Mouse (Mus musculus) intestine, postnatal 0 days (tissue): ENCODE data around the gene Cenpo. TPM values are rescaled to one million over a fixed set of nuclear protein-coding genes. Genes with fewer than 3 reads are reported as not detected.

Experiments used
- ATAC-seq: fragments of 200-750 bp; cut with Nextera tagmentation; 2 replicates; pipeline ENCODE4 v1.8.0; 2017; ENCODE audit warnings: mild to moderate bottlenecking, moderate TSS enrichment, moderate library complexity
- H3K27ac ChIP-seq: fragments of 300-500 bp; sonication (generic); 2 replicates; pipeline ENCODE4 v1.5.1; 2014; ENCODE audit warnings: mild to moderate bottlenecking, low read depth, low read length, moderate library complexity
- H3K27me3 ChIP-seq: fragments of 300-500 bp; sonication (generic); replicated peaks from 2 replicates; pipeline ENCODE4 v1.6.1; 2014; ENCODE audit warnings: low read length, mixed read lengths; ENCODE audit not compliant: control insufficient read depth, insufficient read depth
- H3K36me3 ChIP-seq: fragments of 300-500 bp; sonication (generic); 2 replicates; pipeline ENCODE4 v1.6.1; 2014; ENCODE audit warnings: mild to moderate bottlenecking, moderate library complexity; ENCODE audit not compliant: control insufficient read depth, insufficient read depth
- H3K4me1 ChIP-seq: fragments of 300-500 bp; sonication (generic); replicated peaks from 2 replicates; pipeline ENCODE4 v1.6.1; 2014; ENCODE audit warnings: antibody characterized with exemption, low read length, mixed read lengths; ENCODE audit not compliant: control insufficient read depth, insufficient read depth
- H3K4me2 ChIP-seq: fragments of 300-500 bp; sonication (generic); replicated peaks from 2 replicates; pipeline ENCODE4 v1.6.1; 2014; ENCODE audit warnings: low read depth, mild to moderate bottlenecking, moderate library complexity
- H3K4me3 ChIP-seq: fragments of 300-500 bp; sonication (generic); 2 replicates; pipeline ENCODE4 v1.5.1; 2014; ENCODE audit warnings: low read depth, low read length
- H3K9ac ChIP-seq: fragments of 300-500 bp; sonication (generic); 2 replicates; pipeline ENCODE4 v1.6.1; 2014; ENCODE audit warnings: mild to moderate bottlenecking, low read depth, low read length
- H3K9me3 ChIP-seq: fragments of 300-500 bp; sonication (generic); 2 replicates; pipeline ENCODE4 v1.6.1; 2016; ENCODE audit warnings: mixed run types; ENCODE audit not compliant: control insufficient read depth
- CTCF ChIP-seq: sonication (generic); IDR thresholded peaks from 2 replicates; pipeline ENCODE4 v1.5.1; 2016; ENCODE audit warnings: low read depth, mild to moderate bottlenecking, control low read depth, antibody characterized with exemption, moderate library complexity
- WGBS: fragments of 180-500 bp; shearing (Covaris S2); extraction: QIAGEN DNeasy Blood & Tissue Kit; methylation state at CpG from one replicate; pipeline ENCODE4 v1.1.7; 2014; 5-methylcytosine and 5-hydroxymethylcytosine counted together
- polyA plus RNA-seq: library from polyadenylated mRNA; unstranded; fragments of >200 nt; fragmentation: Nextera tagmentation; extraction: Ambion mirVana; gene quantifications from 2 replicates; pipeline ENCODE4 v1.2.1, GENCODE M21; 2015

The Cenpo gene
- polyA plus RNA-seq, 1 experiment from 2014 or later, result 5.2 TPM

DNA sequence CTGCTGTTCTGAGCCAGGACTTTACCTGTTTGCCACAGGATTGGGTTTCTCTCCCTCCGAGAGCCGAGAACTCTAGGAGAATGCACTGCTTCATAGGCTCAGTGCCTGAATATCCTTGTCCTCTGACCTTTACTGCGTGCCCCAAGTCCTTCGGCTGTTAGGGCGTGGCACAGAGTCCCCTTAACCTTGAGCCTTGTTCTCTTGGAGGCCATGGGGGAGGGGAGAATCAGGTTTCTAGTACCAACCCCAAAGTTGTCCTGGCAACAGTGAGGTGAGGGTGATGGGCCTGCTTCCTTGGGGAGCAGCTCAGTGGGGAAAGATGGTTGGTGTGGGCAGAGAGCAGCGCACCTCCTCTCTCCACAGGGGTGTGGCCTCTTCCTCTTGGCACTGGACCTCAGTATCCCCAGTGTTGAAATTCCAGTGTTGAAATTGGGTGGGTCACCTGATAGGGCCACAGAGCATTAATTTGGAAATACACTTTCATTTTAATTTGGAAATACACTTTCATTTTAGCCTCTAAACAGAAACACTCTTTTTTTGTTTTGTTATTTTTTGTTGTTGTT is 54.3 kb downstream of the Cenpo start:
- H3K36me3 ChIP-seq, result no peaks in the 10 kb centered on the region; the same call in 1 of the 2 replicates
- no peak overlapping the region for H3K4me2 ChIP-seq
- no peak for ATAC-seq
- H3K27me3 ChIP-seq, result no peaks in the 10 kb centered on the region
- H3K9ac ChIP-seq, result no peak overlapping the region
- H3K4me3 ChIP-seq, result no peak overlapping the region
- no peaks in the 10 kb centered on the region for H3K4me1 ChIP-seq
- WGBS, result 67% methylated on average over 6 of the region's 6 CpGs
- no peak for TF ChIP-seq CTCF
- H3K27ac ChIP-seq, result no peak overlapping the region
- H3K9me3 ChIP-seq, result no peaks in the 10 kb centered on the region

- Histone ChIP-seq H3K36me3 (peaks cover under 1% of the 10 kb centered on the region; the same call in 1 of the 2 replicates), H3K27me3 (no peaks in the 10 kb centered on the region), H3K27ac (no peak overlapping the region), H3K4me1 (no peaks in the 10 kb centered on the region), H3K4me3 (no peak overlapping the region), H3K9me3 (no peaks in the 10 kb centered on the region), H3K9ac (no peak overlapping the region), H3K4me2 (no peak overlapping the region)
- TF ChIP-seq CTCF, result no peak
- 52% methylated on average over 5 of the region's 5 CpGs for WGBS
- no peak for ATAC-seq
Observed at GRCm38 (mm10) chr12:4178839-4179238, 55.3 kb downstream of the Cenpo start.

- H3K4me1 ChIP-seq, result no peaks in the 10 kb centered on the region
- H3K9ac ChIP-seq, result no peak overlapping the region
- H3K27me3 ChIP-seq, result no peaks in the 10 kb centered on the region
- 68% methylated on average over 15 of the region's 15 CpGs for WGBS
- H3K27ac ChIP-seq, result no peak overlapping the region
- no peak overlapping the region for H3K4me3 ChIP-seq
- peaks cover 7% of the 10 kb centered on the region; the same call in 1 of the 2 replicates for H3K36me3 ChIP-seq
- TF ChIP-seq CTCF, result no peak
- no peak overlapping the region for H3K4me2 ChIP-seq
- no peak for ATAC-seq
- no peaks in the 10 kb centered on the region for H3K9me3 ChIP-seq
Observed at GRCm38 (mm10) chr12:4173108-4173790, 60.8 kb downstream of the Cenpo start.

- Histone ChIP-seq H3K9me3 (no peaks in the 10 kb centered on the region), H3K36me3 (0 out of 2 replicates have a peak, but pooled peaks cover 10% of the 10 kb centered on the region), H3K4me2 (no peak overlapping the region), H3K27me3 (no peaks in the 10 kb centered on the region), H3K4me3 (no peak overlapping the region), H3K9ac (no peak overlapping the region), H3K27ac (no peak overlapping the region), H3K4me1 (no peaks in the 10 kb centered on the region)
- 92% methylated on average over 5 of the region's 5 CpGs for WGBS
- TF ChIP-seq CTCF, result no peak
- ATAC-seq, result no peak
Observed at GRCm38 (mm10) chr12:4169622-4170021, 64.5 kb downstream of the Cenpo start.

DNA sequence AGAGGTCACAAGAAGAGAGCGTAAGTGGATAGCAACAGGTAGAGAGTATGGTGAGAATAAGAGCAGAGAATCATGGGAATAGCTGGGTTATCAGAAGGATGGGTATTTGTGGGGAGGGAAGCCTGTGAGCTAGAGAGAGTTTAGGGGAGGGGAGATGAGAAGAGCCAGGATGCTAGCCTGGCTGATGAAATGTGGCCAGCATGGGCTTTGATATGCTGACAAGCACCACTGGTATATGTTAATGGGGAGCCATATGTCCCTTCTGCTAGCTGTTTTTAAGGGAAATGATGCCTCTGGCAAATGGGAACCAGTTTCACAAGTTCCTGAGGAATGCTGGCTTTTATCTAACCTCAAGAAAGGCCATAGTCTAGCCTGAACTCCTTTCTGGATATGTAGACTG is 65.0 kb downstream of the Cenpo start:
- Histone ChIP-seq H3K27me3 (no peaks in the 10 kb centered on the region), H3K9ac (no peak overlapping the region), H3K27ac (no peak overlapping the region), H3K4me2 (no peak overlapping the region), H3K4me1 (no peaks in the 10 kb centered on the region), H3K36me3 (0 out of 2 replicates have a peak, but pooled peaks cover 10% of the 10 kb centered on the region), H3K9me3 (no peaks in the 10 kb centered on the region), H3K4me3 (no peak overlapping the region)
- TF ChIP-seq CTCF, result no peak
- WGBS, result 94% methylated on average over 1 of the region's 1 CpGs
- ATAC-seq, result no peak

DNA sequence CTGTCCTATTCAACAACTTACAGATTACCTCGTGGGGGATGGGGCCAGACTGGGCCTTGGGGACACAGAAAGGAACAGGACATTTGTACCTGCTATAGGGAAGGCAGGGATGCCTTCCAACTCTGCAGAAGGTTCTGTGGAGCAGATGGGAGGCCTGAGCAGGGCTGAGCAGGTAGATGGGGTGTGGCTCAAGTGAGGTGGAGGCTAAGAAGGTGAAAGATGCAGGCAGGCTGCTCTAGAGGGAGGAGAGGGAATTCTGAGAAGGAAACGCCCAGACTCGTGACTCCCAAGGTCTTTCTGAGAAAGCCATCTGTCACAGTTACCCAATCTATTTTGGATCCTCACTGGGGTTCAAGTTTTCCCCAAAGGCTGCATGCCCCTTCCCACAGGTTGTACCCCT is 67.1 kb downstream of the Cenpo start:
- Histone ChIP-seq H3K9ac (no peak overlapping the region), H3K27me3 (no peaks in the 10 kb centered on the region), H3K9me3 (no peaks in the 10 kb centered on the region), H3K4me2 (no peak overlapping the region), H3K4me1 (no peaks in the 10 kb centered on the region), H3K4me3 (no peak overlapping the region), H3K36me3 (0 out of 2 replicates have a peak, but pooled peaks cover 3% of the 10 kb centered on the region), H3K27ac (no peak overlapping the region)
- ATAC-seq, result no peak
- no peak for TF ChIP-seq CTCF
- WGBS, result 61% methylated on average over 3 of the region's 3 CpGs
